Mouse (Mus musculus) MN1 (cell line): Measurements from ENCODE around the gene Tcf20.

Experiments used
- DNase-seq: peaks from one replicate; pipeline ENCODE4 v3.0.0-alpha.2; 2016; ENCODE audit warnings: low spot score

Tcf20 gene

GRCm38 (mm10) chr15:82992911-82993310 is 5.2 kb upstream of the Tcf20 start:
- no peak for DNase-seq

GRCm38 (mm10) chr15:82992079-82992783 is 4.6 kb upstream of the Tcf20 start:
- peak; percentile 46 for DNase-seq

- DNase-seq, result no peak
These were observed 1.6 kb upstream of the Tcf20 start for GRCm38 (mm10) chr15:82989190-82989704.

GRCm38 (mm10) chr15:82987014-82987731 is 499 bp downstream of the Tcf20 start:
- DNase-seq, result no peak

- no peak for DNase-seq
These were observed 3.1 kb downstream of the Tcf20 start for GRCm38 (mm10) chr15:82984574-82984973.

GRCm38 (mm10) chr15:82984097-82984496 is 3.6 kb downstream of the Tcf20 start:
- no peak for DNase-seq

GRCm38 (mm10) chr15:82983416-82984026 is 4.2 kb downstream of the Tcf20 start:
- DNase-seq, result peak; percentile 38

- peak; percentile 42 for DNase-seq
These were observed 4.8 kb downstream of the Tcf20 start for GRCm38 (mm10) chr15:82982724-82983415.

GRCm38 (mm10) chr15:82981676-82982520 is 5.8 kb downstream of the Tcf20 start:
- no peak for DNase-seq

- no peak for DNase-seq
These were observed 8.1 kb downstream of the Tcf20 start for GRCm38 (mm10) chr15:82979531-82979930.

- DNase-seq, result no peak
These were observed 13.2 kb downstream of the Tcf20 start for GRCm38 (mm10) chr15:82974471-82974870.

- DNase-seq, result no peak
These were observed 18.4 kb downstream of the Tcf20 start for GRCm38 (mm10) chr15:82969206-82969721.

- DNase-seq, result no peak
These were observed 19.2 kb downstream of the Tcf20 start for GRCm38 (mm10) chr15:82968449-82968848.

GRCm38 (mm10) chr15:82967947-82968346 is 19.7 kb downstream of the Tcf20 start:
- DNase-seq, result no peak

- DNase-seq, result no peak
These were observed 23.3 kb downstream of the Tcf20 start for GRCm38 (mm10) chr15:82964266-82964825.

- DNase-seq, result no peak
These were observed 24.0 kb downstream of the Tcf20 start for GRCm38 (mm10) chr15:82963556-82964156.

- no peak for DNase-seq
These were observed 24.6 kb downstream of the Tcf20 start for GRCm38 (mm10) chr15:82963090-82963489.

- DNase-seq, result no peak
These were observed 25.1 kb downstream of the Tcf20 start for GRCm38 (mm10) chr15:82962536-82962935.

- no peak for DNase-seq
These were observed 26.7 kb downstream of the Tcf20 start for GRCm38 (mm10) chr15:82960786-82961561.

GRCm38 (mm10) chr15:82959151-82959550 is 28.5 kb downstream of the Tcf20 start:
- no peak for DNase-seq
